Mouse (Mus musculus) myocyte (in vitro differentiated cells): Measurements from ENCODE around the gene Frat1. TPM values are rescaled to one million over a fixed set of nuclear protein-coding genes. Genes with fewer than 3 reads are reported as not detected.

Experiments used
- H3K27me3 ChIP-seq: one replicate; pipeline ENCODE4 v1.6.1; 2011; ENCODE audit not compliant: control insufficient read depth, insufficient read depth, insufficient read length
- H3K36me3 ChIP-seq: one replicate; pipeline ENCODE4 v1.6.1; 2011; ENCODE audit not compliant: control insufficient read depth, insufficient read depth
- H3K4me2 ChIP-seq: one replicate; pipeline ENCODE4 v1.6.1; 2011; ENCODE audit warnings: low read depth, control low read depth
- H3K4me3 ChIP-seq: one replicate; pipeline ENCODE4 v1.5.1; 2011; ENCODE audit warnings: mild to moderate bottlenecking, control low read depth, moderate library complexity
- H3K79me2 ChIP-seq: one replicate; pipeline ENCODE4 v1.6.1; 2011; ENCODE audit not compliant: control insufficient read depth, insufficient read depth
- H3ac ChIP-seq: one replicate; pipeline ENCODE4 v1.6.1; 2011; ENCODE audit not compliant: control insufficient read depth, insufficient read length
- CEBPB ChIP-seq: IDR thresholded peaks from 2 replicates; pipeline ENCODE4 v1.6.1; 2011; ENCODE audit warnings: mild to moderate bottlenecking, moderate library complexity; ENCODE audit not compliant: poor library complexity, insufficient read depth, severe bottlenecking
- E2F4 ChIP-seq: IDR thresholded peaks from one replicate; pipeline ENCODE4 v1.6.1; 2011; ENCODE audit warnings: mild to moderate bottlenecking, control low read depth, moderate library complexity; ENCODE audit not compliant: insufficient read depth
- MAX ChIP-seq: IDR thresholded peaks from one replicate; pipeline ENCODE4 v1.6.1; 2011; ENCODE audit warnings: low read depth, mild to moderate bottlenecking, control low read depth
- MYOD1 ChIP-seq, 3 experiments: IDR thresholded peaks; one replicate each; pipeline ENCODE4 v1.6.1; 2011; ENCODE audit warnings: control low read depth in 2 of 3, low read depth in 2 of 3, mild to moderate bottlenecking in 2 of 3, moderate library complexity in 1 of 3; ENCODE audit not compliant: insufficient read length in 2 of 3, control insufficient read depth in 1 of 3
- MYOG ChIP-seq, 3 experiments: IDR thresholded peaks; one replicate each; pipeline ENCODE4 v1.6.1; 2011; ENCODE audit warnings: control low read depth in 2 of 3, low read depth in 2 of 3, mild to moderate bottlenecking in 2 of 3; ENCODE audit not compliant: insufficient read length in 2 of 3, control insufficient read depth in 1 of 3, insufficient read depth in 1 of 3
- POLR2A ChIP-seq: IDR thresholded peaks from one replicate; pipeline ENCODE4 v1.6.1; 2011; ENCODE audit warnings: low read depth, mild to moderate bottlenecking, control low read depth, moderate library complexity; ENCODE audit not compliant: insufficient read length
- POLR2AphosphoS2 ChIP-seq: IDR thresholded peaks from one replicate; pipeline ENCODE4 v1.6.1; 2011; ENCODE audit warnings: low read depth, control low read depth; ENCODE audit not compliant: insufficient read length
- REST ChIP-seq: IDR thresholded peaks from one replicate; pipeline ENCODE4 v1.6.1; 2011; ENCODE audit warnings: mild to moderate bottlenecking, control low read depth, moderate library complexity; ENCODE audit not compliant: insufficient read depth, insufficient read length
- SRF ChIP-seq: IDR thresholded peaks from one replicate; pipeline ENCODE4 v1.6.1; 2011; ENCODE audit warnings: low read depth; ENCODE audit not compliant: control insufficient read depth, insufficient read length
- TCF12 ChIP-seq: IDR thresholded peaks from one replicate; pipeline ENCODE4 v1.6.1; 2011; ENCODE audit warnings: mild to moderate bottlenecking, control low read depth; ENCODE audit not compliant: poor library complexity, insufficient read depth, severe bottlenecking
- TCF3 ChIP-seq: IDR thresholded peaks from one replicate; pipeline ENCODE4 v1.6.1; 2011; ENCODE audit warnings: low read depth, control low read depth; ENCODE audit not compliant: insufficient read length
- USF1 ChIP-seq: IDR thresholded peaks from one replicate; pipeline ENCODE4 v1.6.1; 2011; ENCODE audit warnings: low read depth, mild to moderate bottlenecking, control low read depth, moderate library complexity
- polyA plus RNA-seq: library from polyadenylated mRNA; unstranded; fragments of >200 nt; fragmentation: generic; extraction: Trizol; gene quantifications from one replicate; pipeline ENCODE4 v1.2.1, GENCODE M21; 2012; ENCODE audit warnings: missing spikeins

Gene Frat1
- polyA plus RNA-seq, 1 experiment = 0.19 TPM

DNA sequence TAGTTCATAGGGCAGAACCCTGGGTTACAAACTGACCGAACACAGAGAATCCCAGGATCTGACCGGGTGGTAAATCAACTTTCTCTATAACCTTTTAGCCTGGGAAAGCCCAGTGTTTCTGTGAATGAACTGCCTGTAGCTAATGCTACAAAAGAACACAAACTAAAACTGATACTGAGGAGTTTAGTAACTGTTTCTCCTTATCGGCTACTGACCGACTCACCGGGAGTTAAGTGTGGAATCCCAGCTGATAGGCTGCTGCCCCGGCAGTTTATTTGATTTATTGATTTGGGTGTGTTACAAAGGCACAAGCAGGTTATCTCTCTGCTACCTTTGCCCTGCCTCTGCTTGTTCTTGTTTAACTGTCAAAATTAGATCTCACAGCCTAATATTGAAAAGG is 9.0 kb downstream of the Frat1 start:
- Histone ChIP-seq H3K79me2 (no peaks in the 10 kb centered on the region), H3K36me3 (no peaks in the 10 kb centered on the region), H3ac (no peak overlapping the region), H3K27me3 (peaks cover 45% of the 10 kb centered on the region), H3K4me3 (no peak overlapping the region), H3K4me2 (no peak overlapping the region)
- TF ChIP-seq E2F4 (no peak), TCF12 (no peak), MYOD1 (IDR thresholded peaks at IDR 0.05; ENCODE audit: control insufficient read depth in 1 of 3, insufficient read length in 2 of 3, low read depth in 2 of 3) (no peak), POLR2AphosphoS2 (no peak), TCF3 (no peak), MAX (no peak), POLR2A (no peak), REST (no peak), SRF (no peak), MYOG (IDR thresholded peaks at IDR 0.05; ENCODE audit: control insufficient read depth in 1 of 3, insufficient read depth in 1 of 3, insufficient read length in 2 of 3, low read depth in 2 of 3) (no peak), USF1 (no peak), CEBPB (no peak)

DNA sequence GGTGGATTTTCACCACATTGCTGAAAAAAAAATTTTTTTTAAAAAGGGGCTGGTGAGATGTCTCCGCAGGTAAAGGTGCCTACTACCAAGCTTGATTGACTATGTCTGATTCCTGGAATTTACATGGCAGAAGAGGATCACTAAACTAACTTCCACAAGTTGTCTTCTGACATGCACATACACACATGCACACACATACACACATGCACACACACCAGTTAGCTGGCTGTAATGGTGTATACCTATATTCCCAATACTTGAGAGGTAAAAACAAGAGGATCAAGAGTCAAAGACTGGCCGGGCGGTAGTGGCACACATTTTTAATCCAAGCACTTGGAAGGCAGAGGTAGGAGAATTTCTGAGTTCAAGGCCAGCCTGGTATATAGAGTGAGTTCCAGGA is 9.9 kb downstream of the Frat1 start:
- no peaks in the 10 kb centered on the region for H3K36me3 ChIP-seq
- no peak overlapping the region for H3K4me2 ChIP-seq
- TF ChIP-seq POLR2A = no peak
- no peak for TF ChIP-seq MYOD1 (IDR thresholded peaks at IDR 0.05; ENCODE audit: control insufficient read depth in 1 of 3, insufficient read length in 2 of 3, low read depth in 2 of 3)
- TF ChIP-seq SRF = no peak
- TF ChIP-seq POLR2AphosphoS2 = no peak
- no peak for TF ChIP-seq TCF3
- no peak for TF ChIP-seq REST
- TF ChIP-seq MYOG (IDR thresholded peaks at IDR 0.05; ENCODE audit: control insufficient read depth in 1 of 3, insufficient read depth in 1 of 3, insufficient read length in 2 of 3, low read depth in 2 of 3) = no peak
- TF ChIP-seq MAX = no peak
- no peak for TF ChIP-seq E2F4
- no peak for TF ChIP-seq USF1
- no peak for TF ChIP-seq TCF12
- TF ChIP-seq CEBPB = no peak
- H3K4me3 ChIP-seq = no peak overlapping the region
- no peak overlapping the region for H3ac ChIP-seq
- peaks cover 49% of the 10 kb centered on the region for H3K27me3 ChIP-seq
- H3K79me2 ChIP-seq = no peaks in the 10 kb centered on the region

DNA sequence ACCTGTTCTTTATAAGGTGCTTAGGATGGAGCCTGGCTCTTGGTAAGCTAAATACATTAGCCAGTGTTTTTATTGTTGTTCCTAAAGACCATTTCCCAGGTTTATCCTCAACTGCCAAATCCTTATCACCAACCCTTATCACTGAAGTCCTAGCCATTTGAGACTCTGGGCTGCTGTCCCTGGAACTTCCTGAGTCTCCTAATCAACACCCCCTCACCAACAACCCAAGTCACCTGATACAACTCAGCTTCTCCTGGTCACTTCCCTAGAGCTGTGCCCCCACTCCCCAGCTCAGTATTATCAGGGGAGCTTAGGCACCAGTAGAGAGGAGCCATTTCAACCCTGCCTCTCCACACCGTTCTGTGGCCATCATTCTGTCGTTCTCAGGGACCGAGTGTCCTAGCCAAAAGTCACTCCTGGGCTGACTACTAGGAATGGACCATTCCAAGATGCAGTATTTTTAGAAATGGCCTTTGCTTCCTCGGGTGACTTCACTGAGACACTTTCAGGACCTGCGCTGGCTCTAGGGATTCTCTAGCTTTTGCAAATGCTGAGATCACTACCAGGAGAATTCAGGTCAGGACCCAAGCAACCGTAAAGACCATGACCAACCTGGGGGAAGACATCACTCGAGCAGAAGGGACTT is 11.5 kb downstream of the Frat1 start:
- Histone ChIP-seq H3K79me2 (no peaks in the 10 kb centered on the region), H3ac (no peak overlapping the region), H3K36me3 (no peaks in the 10 kb centered on the region), H3K4me3 (no peak overlapping the region), H3K4me2 (no peak overlapping the region), H3K27me3 (peaks cover 38% of the 10 kb centered on the region)
- TF ChIP-seq MAX (no peak), SRF (no peak), MYOG (IDR thresholded peaks at IDR 0.05; ENCODE audit: control insufficient read depth in 1 of 3, insufficient read depth in 1 of 3, insufficient read length in 2 of 3, low read depth in 2 of 3) (no peak), USF1 (no peak), REST (no peak), MYOD1 (IDR thresholded peaks at IDR 0.05; ENCODE audit: control insufficient read depth in 1 of 3, insufficient read length in 2 of 3, low read depth in 2 of 3) (no peak), E2F4 (no peak), POLR2A (no peak), TCF3 (no peak), POLR2AphosphoS2 (no peak), CEBPB (no peak), TCF12 (no peak)

DNA sequence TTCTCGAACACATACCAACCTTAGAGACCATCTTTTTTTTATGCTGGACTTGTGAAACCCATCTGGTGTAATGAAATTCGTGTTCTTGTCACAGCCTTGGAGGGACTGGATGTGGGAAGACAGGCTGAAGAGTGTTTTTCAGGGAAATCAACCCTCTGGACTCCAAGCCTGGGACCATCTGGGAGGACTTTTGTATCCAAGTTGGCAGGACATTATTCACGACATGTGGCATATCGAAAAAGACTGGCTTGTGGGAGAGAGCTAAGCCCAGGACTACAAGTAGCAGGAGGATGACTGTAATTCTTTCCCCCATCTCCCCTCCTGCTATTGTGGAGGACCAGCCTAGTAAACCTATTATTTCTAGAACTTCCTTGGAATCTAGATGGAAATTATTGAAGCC is 12.4 kb downstream of the Frat1 start:
- TF ChIP-seq MYOD1 (IDR thresholded peaks at IDR 0.05; ENCODE audit: control insufficient read depth in 1 of 3, insufficient read length in 2 of 3, low read depth in 2 of 3) (no peak), POLR2A (no peak), USF1 (no peak), E2F4 (no peak), CEBPB (no peak), TCF3 (no peak), MYOG (IDR thresholded peaks at IDR 0.05; ENCODE audit: control insufficient read depth in 1 of 3, insufficient read depth in 1 of 3, insufficient read length in 2 of 3, low read depth in 2 of 3) (no peak), SRF (no peak), REST (no peak), POLR2AphosphoS2 (no peak), TCF12 (no peak), MAX (no peak)
- Histone ChIP-seq H3K79me2 (no peaks in the 10 kb centered on the region), H3K4me3 (no peak overlapping the region), H3K36me3 (no peaks in the 10 kb centered on the region), H3K4me2 (no peak overlapping the region), H3ac (no peak overlapping the region), H3K27me3 (peaks cover 48% of the 10 kb centered on the region)
